Mouse (Mus musculus): ENCODE results near the gene Gpatch11.

Gene Gpatch11

GRCm38 (mm10) chr17:78894991-78895390 lies 59.6 kb downstream of the Gpatch11 start:
- DNase-seq (ENCODE audit: low spot score) = no peak

- peak; percentile 48 for DNase-seq (ENCODE audit: low spot score)
Measured at GRCm38 (mm10) chr17:78895394-78895793, 60.0 kb downstream of the Gpatch11 start.

Measured in lung, postnatal 25 days (tissue).